Mouse (Mus musculus) naive thymus-derived CD4-positive, alpha-beta T cell, adult 2 months (primary cell): Measurements from ENCODE around the gene Zfand2a.

Experiments
- DNase-seq: peaks from one replicate; pipeline ENCODE4 v3.0.0-alpha.2; 2011; ENCODE audit warnings: low read depth

The Zfand2a gene

GRCm38 (mm10) chr5:139429818-139430341 lies 54.5 kb downstream of the Zfand2a start:
- DNase-seq, result no peak

- DNase-seq, result no peak
These were observed 56.4 kb downstream of the Zfand2a start for GRCm38 (mm10) chr5:139427989-139428388.

DNA sequence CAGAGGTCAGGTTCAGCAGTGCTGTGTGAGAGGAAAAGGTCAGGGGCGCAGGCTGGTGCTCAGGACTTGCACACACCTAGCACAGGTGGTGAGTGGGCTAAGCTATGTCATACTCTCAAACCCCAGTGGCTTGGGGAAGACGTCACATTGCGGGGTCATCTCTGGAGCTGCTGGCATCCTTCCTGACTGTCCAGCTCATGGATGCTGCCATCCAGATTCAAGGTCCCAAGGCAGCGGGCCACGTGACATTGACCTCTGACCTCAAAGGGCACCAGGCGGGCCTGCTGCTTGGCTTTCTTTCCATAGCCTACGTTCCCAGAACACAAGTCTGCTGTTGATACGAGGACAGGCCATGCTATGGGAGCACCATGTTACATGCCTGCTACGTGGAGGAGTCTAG lies 57.3 kb downstream of the Zfand2a start:
- no peak for DNase-seq

- no peak for DNase-seq
These were observed 59.2 kb downstream of the Zfand2a start for GRCm38 (mm10) chr5:139425198-139425597.

DNA sequence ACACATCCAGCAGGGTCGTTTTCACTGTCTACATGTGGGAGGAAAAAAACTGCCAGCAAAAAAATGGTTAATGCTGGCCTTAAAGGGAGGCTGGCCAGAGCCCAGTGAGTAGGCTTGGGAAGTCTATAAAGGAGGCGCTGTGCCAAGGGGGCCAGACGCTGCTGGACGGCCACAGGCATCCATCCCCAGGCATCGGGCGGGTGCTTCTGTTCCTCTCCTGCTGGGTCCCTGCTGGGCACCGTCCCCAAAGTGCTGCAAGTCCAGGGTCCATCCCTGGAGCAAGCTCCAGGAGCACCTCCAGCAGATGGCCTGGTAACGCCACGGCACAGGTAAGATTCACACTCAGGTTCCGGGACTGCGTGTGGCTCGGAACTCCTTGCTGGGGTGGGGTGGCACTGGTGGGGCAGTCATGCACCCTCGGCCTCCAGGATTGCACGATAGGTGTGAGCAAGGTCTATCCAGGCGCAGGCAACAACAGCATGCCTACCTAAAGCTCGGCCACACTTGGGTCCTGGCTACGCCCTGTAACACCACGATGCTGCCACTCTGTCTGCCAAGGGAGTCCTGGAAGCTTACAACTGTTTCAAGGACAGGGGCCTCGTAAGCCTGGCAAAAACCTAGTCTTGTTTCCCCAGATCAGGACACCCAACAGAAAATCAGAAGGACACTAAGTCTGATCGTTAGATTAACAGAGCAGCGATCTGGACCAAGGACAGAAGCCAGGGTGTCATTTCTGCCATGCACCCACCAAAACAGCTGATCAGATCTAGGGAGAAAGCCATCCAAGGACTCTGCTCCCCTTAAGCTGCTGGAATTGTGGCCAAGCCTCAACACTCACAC lies 61.1 kb downstream of the Zfand2a start, which contains the start of gene Gper1:
Gene Gper1 (plus strand): TSS at position 126 of the 840 bp plus-strand sequence.
- DNase-seq, result no peak
